Mouse (Mus musculus) myocyte (in vitro differentiated cells): ENCODE measurements around the gene Zfp773.

Source experiments
- CEBPB ChIP-seq: IDR thresholded peaks from 2 replicates; pipeline ENCODE4 v1.6.1; 2011; ENCODE audit warnings: mild to moderate bottlenecking, moderate library complexity; ENCODE audit not compliant: poor library complexity, insufficient read depth, severe bottlenecking
- E2F4 ChIP-seq: IDR thresholded peaks from one replicate; pipeline ENCODE4 v1.6.1; 2011; ENCODE audit warnings: mild to moderate bottlenecking, control low read depth, moderate library complexity; ENCODE audit not compliant: insufficient read depth
- MAX ChIP-seq: IDR thresholded peaks from one replicate; pipeline ENCODE4 v1.6.1; 2011; ENCODE audit warnings: low read depth, mild to moderate bottlenecking, control low read depth
- MYOD1 ChIP-seq, 3 experiments: IDR thresholded peaks; one replicate each; pipeline ENCODE4 v1.6.1; 2011; ENCODE audit warnings: control low read depth in 2 of 3, low read depth in 2 of 3, mild to moderate bottlenecking in 2 of 3, moderate library complexity in 1 of 3; ENCODE audit not compliant: insufficient read length in 2 of 3, control insufficient read depth in 1 of 3
- MYOG ChIP-seq, 3 experiments: IDR thresholded peaks; one replicate each; pipeline ENCODE4 v1.6.1; 2011; ENCODE audit warnings: control low read depth in 2 of 3, low read depth in 2 of 3, mild to moderate bottlenecking in 2 of 3; ENCODE audit not compliant: insufficient read length in 2 of 3, control insufficient read depth in 1 of 3, insufficient read depth in 1 of 3
- POLR2A ChIP-seq: IDR thresholded peaks from one replicate; pipeline ENCODE4 v1.6.1; 2011; ENCODE audit warnings: low read depth, mild to moderate bottlenecking, control low read depth, moderate library complexity; ENCODE audit not compliant: insufficient read length
- POLR2AphosphoS2 ChIP-seq: IDR thresholded peaks from one replicate; pipeline ENCODE4 v1.6.1; 2011; ENCODE audit warnings: low read depth, control low read depth; ENCODE audit not compliant: insufficient read length
- TCF12 ChIP-seq: IDR thresholded peaks from one replicate; pipeline ENCODE4 v1.6.1; 2011; ENCODE audit warnings: mild to moderate bottlenecking, control low read depth; ENCODE audit not compliant: poor library complexity, insufficient read depth, severe bottlenecking
- USF1 ChIP-seq: IDR thresholded peaks from one replicate; pipeline ENCODE4 v1.6.1; 2011; ENCODE audit warnings: low read depth, mild to moderate bottlenecking, control low read depth, moderate library complexity

- no peak for TF ChIP-seq POLR2A
- no peak for TF ChIP-seq TCF12
- no peak for TF ChIP-seq USF1
- TF ChIP-seq MAX, result no peak
- TF ChIP-seq E2F4, result no peak
- TF ChIP-seq POLR2AphosphoS2, result no peak
- TF ChIP-seq CEBPB, result no peak
- no peak for TF ChIP-seq MYOG (IDR thresholded peaks at IDR 0.05; ENCODE audit: control insufficient read depth in 1 of 3, insufficient read depth in 1 of 3, insufficient read length in 2 of 3, low read depth in 2 of 3)
- TF ChIP-seq MYOD1 (IDR thresholded peaks at IDR 0.05; ENCODE audit: control insufficient read depth in 1 of 3, insufficient read length in 2 of 3, low read depth in 2 of 3), result no peak
Measured at GRCm38 (mm10) chr7:7108501-7108900, 28.1 kb downstream of the Zfp773 start.
